In genomic region chr7:30526981-30527380, GRCm38 (mm10) we compare ENCODE assay signal across 14 mouse cellular contexts. TPM values are rescaled to one million over a fixed set of nuclear protein-coding genes. Genes with fewer than 3 reads are reported as not detected.
A peak's percentile ranks its signal among the peaks of the same experiment; 100 is the strongest.
DNase-seq lines count a peak whose midpoint lies in the region; ATAC-seq lines count a peak whose summit lies in the region.
"Had no signal": no experiment of that assay in that cellular context is flagged by ENCODE, and none has a peak within 500 bp of the region (broad histone marks: within the 10 kb centered on the region; RNA-seq: fewer than 3 reads in every experiment).

No protein-coding gene starts in this region.

- no peaks in the 10 kb centered on the region for H3K9me3 ChIP-seq in kidney, embryonic 15.5 days (replicated peaks)
- H3K9me3 ChIP-seq in neural tube, embryonic 12.5 days, result no peaks in the 10 kb centered on the region
- H3K9me3 ChIP-seq in embryonic facial prominence, embryonic 15.5 days (replicated peaks), result no peaks in the 10 kb centered on the region
- H3K9me3 ChIP-seq: heart, embryonic 15.5 days; neural tube, embryonic 15.5 days had no signal

- peak overlapping the region; percentile 10; the same call in 1 of the 2 replicates for H3K4me3 ChIP-seq in kidney, embryonic 15.5 days (replicated peaks)
- no peak overlapping the region for H3K4me3 ChIP-seq in neural tube, embryonic 12.5 days
- H3K4me3 ChIP-seq in embryonic facial prominence, embryonic 15.5 days (replicated peaks), result peak overlapping the region; percentile 26; the same call in 1 of the 2 replicates
- H3K4me3 ChIP-seq: heart, embryonic 15.5 days; neural tube, embryonic 15.5 days had no signal

- no peak overlapping the region for H3K9ac ChIP-seq in kidney, embryonic 15.5 days
- H3K9ac ChIP-seq in neural tube, embryonic 12.5 days, result 0 out of 2 replicates have a peak overlapping the region, but pooled peaks have one; percentile 26
- H3K9ac ChIP-seq in embryonic facial prominence, embryonic 15.5 days, result no peak overlapping the region
- H3K9ac ChIP-seq: heart, embryonic 15.5 days; neural tube, embryonic 15.5 days had no signal

- 73% methylated on average over 14 of the region's 14 CpGs for WGBS in kidney, embryonic 15.5 days
- 76% methylated on average over 14 of the region's 14 CpGs for WGBS in neural tube, embryonic 12.5 days
- 66% methylated on average over 14 of the region's 14 CpGs for WGBS in embryonic facial prominence, embryonic 15.5 days

- H3K27me3 ChIP-seq in kidney, embryonic 15.5 days, result no peaks in the 10 kb centered on the region
- H3K27me3 ChIP-seq in neural tube, embryonic 12.5 days (replicated peaks), result no peaks in the 10 kb centered on the region
- H3K27me3 ChIP-seq in embryonic facial prominence, embryonic 15.5 days, result no peaks in the 10 kb centered on the region
- H3K27me3 ChIP-seq: heart, embryonic 15.5 days; neural tube, embryonic 15.5 days had no signal

- peak overlapping the region; percentile 79; the same call in 1 of the 2 replicates for H3K27ac ChIP-seq in kidney, embryonic 15.5 days
- H3K27ac ChIP-seq in neural tube, embryonic 12.5 days, result no peak overlapping the region
- H3K27ac ChIP-seq in embryonic facial prominence, embryonic 15.5 days (replicated peaks), result peak overlapping the region; percentile 79
- H3K27ac ChIP-seq: heart, embryonic 15.5 days; neural tube, embryonic 15.5 days had no signal

- DNase-seq in kidney, adult 11 months, result no peak
- no peak for DNase-seq in neural tube, embryonic 10.5 days (ENCODE audit: extremely low spot score, low spot score)
- DNase-seq in retina, embryonic 14.5 days (ENCODE audit: low spot score), result no peak
- DNase-seq: cerebellum, adult 11 months; liver; spleen, adult 18-20 months had no signal

- H3K36me3 ChIP-seq in kidney, embryonic 15.5 days, result peaks cover 85% of the 10 kb centered on the region
- peaks cover 99% of the 10 kb centered on the region for H3K36me3 ChIP-seq in neural tube, embryonic 12.5 days
- peaks cover 62% of the 10 kb centered on the region for H3K36me3 ChIP-seq in embryonic facial prominence, embryonic 15.5 days

- H3K4me1 ChIP-seq in kidney, embryonic 15.5 days, result peaks cover 43% of the 10 kb centered on the region
- H3K4me1 ChIP-seq in neural tube, embryonic 12.5 days, result peaks cover 23% of the 10 kb centered on the region
- peaks cover 15% of the 10 kb centered on the region for H3K4me1 ChIP-seq in embryonic facial prominence, embryonic 15.5 days

- H3K4me2 ChIP-seq in kidney, embryonic 15.5 days, result peak overlapping the region; percentile 49
- H3K4me2 ChIP-seq in neural tube, embryonic 12.5 days (replicated peaks), result 0 out of 2 replicates have a peak overlapping the region, but pooled peaks have one; percentile 12
- H3K4me2 ChIP-seq in embryonic facial prominence, embryonic 15.5 days (replicated peaks), result peak overlapping the region; percentile 48
- H3K4me2 ChIP-seq: heart, embryonic 15.5 days; neural tube, embryonic 15.5 days had no signal

- no peak for ATAC-seq in kidney, embryonic 15.5 days (replicated peaks; ENCODE audit: low FRiP score)
- peak; percentile 36; the same call in 1 of the 2 replicates for ATAC-seq in neural tube, embryonic 12.5 days (ENCODE audit: low FRiP score, low read depth)
- no peak for ATAC-seq in embryonic facial prominence, embryonic 15.5 days (ENCODE audit: insufficient number of reproducible peaks, low FRiP score, low TSS enrichment, low read depth)
- no peak for ATAC-seq in megakaryocyte-erythroid progenitor cell, adult 5-6 weeks (replicated peaks; ENCODE audit: low FRiP score, low TSS enrichment, poor library complexity, severe bottlenecking)
- ATAC-seq: CD4-positive, CD25-positive, alpha-beta regulatory T cell, adult 4 months had no signal

RNA-seq across cellular contexts. Expression of gene Arhgap33, which starts 7.9 kb away (rescaled TPM):
- polyA plus RNA-seq in kidney, embryonic 15.5 days (2015; fragmentation: Nextera tagmentation; extraction: Ambion mirVana), result 11.7 and 16.0 TPM in 2 replicates
- polyA plus RNA-seq in neural tube, embryonic 12.5 days (2016; fragmentation: Nextera tagmentation; extraction: Ambion mirVana), result 78.3 and 90.0 TPM in 2 replicates
- polyA plus RNA-seq in embryonic facial prominence, embryonic 15.5 days (2015; fragmentation: Nextera tagmentation; extraction: Ambion mirVana), result 12.2 and 16.2 TPM in 2 replicates
- 32.6 and 47.6 TPM in 2 replicates for total RNA-seq in megakaryocyte-erythroid progenitor cell, adult 5-6 weeks (2014; fragmentation: Nextera tagmentation)
- 4.6 and 15.1 TPM in 2 replicates for total RNA-seq in megakaryocyte-erythroid progenitor cell, adult 5-6 weeks (2017)

RNA-seq across cellular contexts. Expression of gene Hspb6, which starts 25.0 kb away (rescaled TPM):
- 12.8 and 20.1 TPM in 2 replicates for polyA plus RNA-seq in kidney, embryonic 15.5 days (2015; fragmentation: Nextera tagmentation; extraction: Ambion mirVana)
- 5.4 and 6.0 TPM in 2 replicates for polyA plus RNA-seq in neural tube, embryonic 12.5 days (2016; fragmentation: Nextera tagmentation; extraction: Ambion mirVana)
- polyA plus RNA-seq in embryonic facial prominence, embryonic 15.5 days (2015; fragmentation: Nextera tagmentation; extraction: Ambion mirVana), result 19.9 and 22.2 TPM in 2 replicates
- total RNA-seq in megakaryocyte-erythroid progenitor cell, adult 5-6 weeks (2014; fragmentation: Nextera tagmentation), result 20.8 and 25.3 TPM in 2 replicates
- total RNA-seq in megakaryocyte-erythroid progenitor cell, adult 5-6 weeks (2017), result 1.2 and 8.1 TPM in 2 replicates

RNA-seq across cellular contexts. Expression of gene Proser3, which starts 25.1 kb away (rescaled TPM):
- polyA plus RNA-seq in kidney, embryonic 15.5 days (2015; fragmentation: Nextera tagmentation; extraction: Ambion mirVana), result 14.1 and 18.6 TPM in 2 replicates
- polyA plus RNA-seq in neural tube, embryonic 12.5 days (2016; fragmentation: Nextera tagmentation; extraction: Ambion mirVana), result 9.7 and 11.0 TPM in 2 replicates
- polyA plus RNA-seq in embryonic facial prominence, embryonic 15.5 days (2015; fragmentation: Nextera tagmentation; extraction: Ambion mirVana), result 11.6 and 17.6 TPM in 2 replicates
- total RNA-seq in megakaryocyte-erythroid progenitor cell, adult 5-6 weeks (2014; fragmentation: Nextera tagmentation), result 16.2 and 17.9 TPM in 2 replicates
- total RNA-seq in megakaryocyte-erythroid progenitor cell, adult 5-6 weeks (2017), result 3.5 and 5.3 TPM in 2 replicates

RNA-seq across cellular contexts. Expression of gene Lin37, which starts 32.7 kb away (rescaled TPM):
- polyA plus RNA-seq in kidney, embryonic 15.5 days (2015; fragmentation: Nextera tagmentation; extraction: Ambion mirVana), result 37.6 and 40.5 TPM in 2 replicates
- polyA plus RNA-seq in neural tube, embryonic 12.5 days (2016; fragmentation: Nextera tagmentation; extraction: Ambion mirVana), result 52.8 and 53.4 TPM in 2 replicates
- 45.6 and 46.8 TPM in 2 replicates for polyA plus RNA-seq in embryonic facial prominence, embryonic 15.5 days (2015; fragmentation: Nextera tagmentation; extraction: Ambion mirVana)
- total RNA-seq in megakaryocyte-erythroid progenitor cell, adult 5-6 weeks (2014; fragmentation: Nextera tagmentation), result 45.8 and 61.6 TPM in 2 replicates
- total RNA-seq in megakaryocyte-erythroid progenitor cell, adult 5-6 weeks (2017), result 13.8 and 28.6 TPM in 2 replicates

RNA-seq across cellular contexts. Expression of gene Prodh2, which starts 33.6 kb away (rescaled TPM):
- polyA plus RNA-seq in kidney, embryonic 15.5 days (2015; fragmentation: Nextera tagmentation; extraction: Ambion mirVana), result 12.8 and 14.4 TPM in 2 replicates
- not detected in 2 replicates for polyA plus RNA-seq in neural tube, embryonic 12.5 days (2016; fragmentation: Nextera tagmentation; extraction: Ambion mirVana)
- not detected in 2 replicates for polyA plus RNA-seq in embryonic facial prominence, embryonic 15.5 days (2015; fragmentation: Nextera tagmentation; extraction: Ambion mirVana)
- not detected in 2 replicates for total RNA-seq in megakaryocyte-erythroid progenitor cell, adult 5-6 weeks (2014; fragmentation: Nextera tagmentation)
- total RNA-seq in megakaryocyte-erythroid progenitor cell, adult 5-6 weeks (2017), result not detected in 2 replicates
- polyA plus RNA-seq: CD4-positive, CD25-positive, alpha-beta regulatory T cell, adult 4 months; lung, postnatal 0 days; neural tube, embryonic 15.5 days had no signal
